Mouse (Mus musculus) forebrain, embryonic 11.5 days (tissue): ENCODE data around the gene Acad11. TPM values are rescaled to one million over a fixed set of nuclear protein-coding genes. Genes with fewer than 3 reads are reported as not detected.

Experiments used
- ATAC-seq: fragments of 200-750 bp; cut with Nextera tagmentation; replicated peaks from 2 replicates; pipeline ENCODE4 v1.8.0; 2017; ENCODE audit warnings: moderate TSS enrichment; ENCODE audit not compliant: low FRiP score
- DNase-seq: peaks from one replicate; pipeline ENCODE4 v3.0.0-alpha.2; 2017; ENCODE audit warnings: low spot score
- H3K27ac ChIP-seq: fragments of 300-500 bp; sonication (generic); 2 replicates; pipeline ENCODE4 v1.5.1; 2014; ENCODE audit warnings: low read depth, low read length
- H3K27me3 ChIP-seq: fragments of 300-500 bp; sonication (generic); 2 replicates; pipeline ENCODE4 v1.6.1; 2014; ENCODE audit warnings: mild to moderate bottlenecking, low read length, mixed read lengths; ENCODE audit not compliant: control insufficient read depth, insufficient read depth
- H3K36me3 ChIP-seq: fragments of 300-500 bp; sonication (generic); 2 replicates; pipeline ENCODE4 v1.6.1; 2014; ENCODE audit warnings: mild to moderate bottlenecking, low read length, moderate library complexity, mixed read lengths; ENCODE audit not compliant: control insufficient read depth, insufficient read depth
- H3K4me1 ChIP-seq: fragments of 300-500 bp; sonication (generic); replicated peaks from 2 replicates; pipeline ENCODE4 v1.6.1; 2014; ENCODE audit warnings: low read length, mixed read lengths; ENCODE audit not compliant: control insufficient read depth, insufficient read depth
- H3K4me2 ChIP-seq: fragments of 300-500 bp; sonication (generic); 2 replicates; pipeline ENCODE4 v1.6.1; 2014; ENCODE audit warnings: low read depth, mild to moderate bottlenecking, low read length, moderate library complexity, mixed read lengths; ENCODE audit not compliant: severe bottlenecking
- H3K4me3 ChIP-seq: fragments of 300-500 bp; sonication (generic); 2 replicates; pipeline ENCODE4 v1.5.1; 2014; ENCODE audit warnings: low read depth, low read length
- H3K9ac ChIP-seq: fragments of 300-500 bp; sonication (generic); 2 replicates; pipeline ENCODE4 v1.6.1; 2014; ENCODE audit warnings: low read length
- H3K9me3 ChIP-seq: fragments of 300-500 bp; sonication (generic); 2 replicates; pipeline ENCODE4 v1.6.1; 2016; ENCODE audit warnings: low read length, mixed read lengths; ENCODE audit not compliant: control insufficient read depth
- WGBS: fragments of 180-500 bp; shearing (Covaris S2); extraction: QIAGEN DNeasy Blood & Tissue Kit; methylation state at CpG from one replicate; pipeline ENCODE4 v1.1.7; 2014; 5-methylcytosine and 5-hydroxymethylcytosine counted together
- polyA plus RNA-seq: library from polyadenylated mRNA; unstranded; fragments of >200 nt; fragmentation: Nextera tagmentation; extraction: Ambion mirVana; gene quantifications from 2 replicates; pipeline ENCODE4 v1.2.1, GENCODE M21; 2014

Gene Acad11
- polyA plus RNA-seq, 1 experiment from 2014 or later: 7.5 TPM

DNA sequence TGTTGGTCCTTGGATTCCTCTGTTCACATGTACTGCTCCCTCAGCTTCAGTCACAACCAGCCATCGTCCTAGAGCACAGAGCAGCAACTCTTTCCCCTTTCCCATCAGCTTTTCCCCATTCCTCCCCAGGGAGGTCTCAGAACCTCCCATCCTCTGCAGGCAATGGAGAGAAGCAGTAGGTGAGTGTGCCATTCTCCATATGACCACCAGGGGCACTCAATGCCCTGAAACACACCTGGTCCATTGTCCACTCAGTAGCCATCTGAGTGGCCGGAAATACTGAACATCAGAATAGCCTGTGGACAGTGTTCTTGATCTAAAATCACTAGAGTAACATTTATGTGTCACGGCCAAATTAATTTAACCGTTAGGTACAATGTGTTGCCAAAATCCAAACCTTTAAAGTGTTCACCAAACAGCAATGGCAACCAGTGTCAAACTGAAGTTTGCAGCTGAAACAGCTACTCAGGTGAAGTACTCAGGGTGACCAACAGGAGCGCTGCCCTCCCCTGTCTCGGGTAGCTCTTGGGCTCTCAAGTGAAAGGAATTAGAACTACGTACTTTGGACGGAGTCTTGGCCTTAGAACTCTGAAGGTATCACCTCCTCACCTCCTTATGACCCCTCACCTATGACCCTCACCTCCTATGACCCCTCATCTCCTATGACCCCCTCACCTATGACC, 81.3 kb downstream of the Acad11 start:
- DNase-seq (no peak), ATAC-seq (no peak)
- Histone ChIP-seq H3K4me3 (no peak overlapping the region), H3K4me1 (no peaks in the 10 kb centered on the region), H3K27ac (no peak overlapping the region), H3K4me2 (no peak overlapping the region), H3K36me3 (no peaks in the 10 kb centered on the region), H3K27me3 (no peaks in the 10 kb centered on the region), H3K9me3 (no peaks in the 10 kb centered on the region), H3K9ac (no peak overlapping the region)
- WGBS: 82% methylated on average over 8 of the region's 8 CpGs

- 83% methylated on average over 7 of the region's 7 CpGs for WGBS
These were observed 83.5 kb downstream of the Acad11 start for GRCm38 (mm10) chr9:104146683-104147082.

GRCm38 (mm10) chr9:104148969-104149368, 85.8 kb downstream of the Acad11 start:
- Histone ChIP-seq H3K9me3 (no peaks in the 10 kb centered on the region), H3K4me1 (no peaks in the 10 kb centered on the region), H3K27me3 (no peaks in the 10 kb centered on the region), H3K36me3 (peaks cover 9% of the 10 kb centered on the region; the same call in 1 of the 2 replicates), H3K4me3 (no peak overlapping the region), H3K9ac (no peak overlapping the region), H3K4me2 (no peak overlapping the region), H3K27ac (no peak overlapping the region)
- WGBS: 87% methylated on average over 7 of the region's 7 CpGs
- ATAC-seq (no peak), DNase-seq (no peak)

More at GRCm38 (mm10) chr9:104146683-104147082, 83.5 kb downstream of the Acad11 start:
- H3K27me3 ChIP-seq: no peaks in the 10 kb centered on the region
- H3K9me3 ChIP-seq: no peaks in the 10 kb centered on the region
- DNase-seq (no peak), ATAC-seq (no peak)
- no peak overlapping the region for H3K27ac ChIP-seq
- no peak overlapping the region for H3K4me3 ChIP-seq
- no peaks in the 10 kb centered on the region for H3K4me1 ChIP-seq
- H3K9ac ChIP-seq: no peak overlapping the region
- H3K4me2 ChIP-seq: no peak overlapping the region
- no peaks in the 10 kb centered on the region; the same call in 1 of the 2 replicates for H3K36me3 ChIP-seq

GRCm38 (mm10) chr9:104152121-104152520, 88.9 kb downstream of the Acad11 start:
- Histone ChIP-seq H3K27me3 (no peaks in the 10 kb centered on the region), H3K9me3 (no peaks in the 10 kb centered on the region), H3K36me3 (peaks cover 20% of the 10 kb centered on the region; the same call in 1 of the 2 replicates), H3K27ac (no peak overlapping the region), H3K4me1 (no peaks in the 10 kb centered on the region), H3K4me2 (no peak overlapping the region), H3K4me3 (no peak overlapping the region), H3K9ac (no peak overlapping the region)
- WGBS: 95% methylated on average over 7 of the region's 7 CpGs
- DNase-seq: no peak
- ATAC-seq: no peak

DNA sequence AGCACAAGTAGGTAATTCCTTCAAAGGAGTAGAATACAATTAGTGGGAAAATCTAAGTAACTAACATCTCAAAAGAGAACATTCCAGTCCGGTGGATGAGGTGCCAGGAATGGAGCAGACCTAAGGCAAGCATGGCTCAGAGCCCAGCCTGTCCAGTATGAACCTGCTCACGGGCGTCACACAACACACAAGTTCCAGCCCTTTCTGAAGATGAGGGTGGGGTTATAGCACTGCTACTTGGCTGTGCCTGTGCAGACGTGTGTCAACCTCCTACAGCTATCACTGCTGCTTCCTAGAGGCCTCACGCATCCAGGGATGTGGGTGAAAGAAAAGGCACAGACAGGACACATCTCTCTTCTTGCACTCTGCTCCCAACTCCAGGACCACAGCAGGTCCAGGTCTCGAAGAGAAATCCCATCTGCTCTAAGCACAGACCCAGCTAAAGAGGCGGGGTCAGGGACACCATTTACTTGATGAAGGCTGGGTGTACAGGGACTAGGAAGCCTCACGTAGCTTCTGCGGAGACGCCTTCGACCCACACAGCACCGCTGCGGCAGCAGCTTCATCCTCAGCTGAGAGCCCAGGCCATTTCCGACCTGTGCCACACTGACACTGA, 92.0 kb downstream of the Acad11 start:
- ATAC-seq: no peak
- Histone ChIP-seq H3K27me3 (no peaks in the 10 kb centered on the region), H3K9me3 (no peaks in the 10 kb centered on the region), H3K4me2 (no peak overlapping the region), H3K36me3 (peaks cover 22% of the 10 kb centered on the region; the same call in 1 of the 2 replicates), H3K27ac (no peak overlapping the region), H3K9ac (no peak overlapping the region), H3K4me3 (no peak overlapping the region), H3K4me1 (no peaks in the 10 kb centered on the region)
- WGBS: 96% methylated on average over 14 of the region's 14 CpGs
- DNase-seq: no peak

GRCm38 (mm10) chr9:104156506-104156905, 93.3 kb downstream of the Acad11 start:
- H3K9ac ChIP-seq: no peak overlapping the region
- no peak overlapping the region for H3K27ac ChIP-seq
- WGBS: 96% methylated on average over 8 of the region's 8 CpGs
- peaks cover 25% of the 10 kb centered on the region; the same call in 1 of the 2 replicates for H3K36me3 ChIP-seq
- no peak overlapping the region for H3K4me3 ChIP-seq
- no peak for DNase-seq
- no peaks in the 10 kb centered on the region for H3K4me1 ChIP-seq
- H3K27me3 ChIP-seq: no peaks in the 10 kb centered on the region
- ATAC-seq: no peak
- H3K4me2 ChIP-seq: no peak overlapping the region
- no peaks in the 10 kb centered on the region for H3K9me3 ChIP-seq

DNA sequence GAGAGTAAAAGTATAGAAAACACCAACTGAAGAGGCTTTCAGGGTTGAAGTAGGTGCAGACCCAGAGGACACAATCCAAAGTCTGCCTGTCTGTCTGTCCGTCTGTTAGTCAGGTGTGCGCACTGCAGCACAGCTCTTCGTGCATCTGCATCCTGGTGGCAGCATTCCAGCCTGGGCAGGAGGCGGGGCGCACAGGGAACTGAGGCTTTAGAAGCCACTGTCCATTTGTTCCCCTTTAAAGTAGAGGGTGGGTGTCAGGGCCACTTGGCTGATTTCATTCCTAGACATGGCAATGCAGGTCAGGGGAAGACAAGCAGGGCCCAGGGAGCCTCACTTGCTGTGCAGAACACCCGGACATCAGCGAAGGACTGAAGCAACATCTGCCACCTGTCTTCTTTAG, 94.1 kb downstream of the Acad11 start:
- H3K27ac ChIP-seq: no peak overlapping the region
- 95% methylated on average over 7 of the region's 7 CpGs for WGBS
- H3K9me3 ChIP-seq: no peaks in the 10 kb centered on the region
- H3K36me3 ChIP-seq: peaks cover 25% of the 10 kb centered on the region; the same call in 1 of the 2 replicates
- DNase-seq (no peak), ATAC-seq (no peak)
- H3K27me3 ChIP-seq: no peaks in the 10 kb centered on the region
- H3K4me1 ChIP-seq: no peaks in the 10 kb centered on the region
- no peak overlapping the region for H3K4me2 ChIP-seq
- no peak overlapping the region for H3K4me3 ChIP-seq
- H3K9ac ChIP-seq: no peak overlapping the region

DNA sequence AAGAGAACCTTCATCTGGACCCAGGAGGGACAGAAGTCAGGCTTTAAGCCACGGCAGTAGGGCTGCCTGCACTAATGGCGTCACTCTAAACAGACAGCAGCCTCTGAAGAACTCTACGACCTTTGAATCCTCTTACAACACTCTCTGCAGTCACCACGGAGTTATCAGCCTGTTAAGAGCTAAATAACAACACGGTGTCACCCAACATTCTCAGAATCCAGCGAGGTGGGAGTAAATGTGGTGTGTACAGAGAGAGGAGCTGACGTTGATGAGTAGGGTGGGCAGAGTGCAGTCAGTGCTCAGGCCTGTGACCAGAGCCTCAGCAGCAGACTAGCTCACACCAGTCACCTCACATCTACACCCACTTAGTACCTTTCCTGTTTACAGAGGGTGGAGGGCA, 97.9 kb downstream of the Acad11 start:
- no peak for ATAC-seq
- Histone ChIP-seq H3K36me3 (peaks cover 11% of the 10 kb centered on the region; the same call in 1 of the 2 replicates), H3K4me3 (no peak overlapping the region), H3K27me3 (no peaks in the 10 kb centered on the region), H3K4me1 (no peaks in the 10 kb centered on the region), H3K9ac (no peak overlapping the region), H3K27ac (no peak overlapping the region), H3K9me3 (no peaks in the 10 kb centered on the region), H3K4me2 (no peak overlapping the region)
- no peak for DNase-seq
- 88% methylated on average over 7 of the region's 7 CpGs for WGBS

DNA sequence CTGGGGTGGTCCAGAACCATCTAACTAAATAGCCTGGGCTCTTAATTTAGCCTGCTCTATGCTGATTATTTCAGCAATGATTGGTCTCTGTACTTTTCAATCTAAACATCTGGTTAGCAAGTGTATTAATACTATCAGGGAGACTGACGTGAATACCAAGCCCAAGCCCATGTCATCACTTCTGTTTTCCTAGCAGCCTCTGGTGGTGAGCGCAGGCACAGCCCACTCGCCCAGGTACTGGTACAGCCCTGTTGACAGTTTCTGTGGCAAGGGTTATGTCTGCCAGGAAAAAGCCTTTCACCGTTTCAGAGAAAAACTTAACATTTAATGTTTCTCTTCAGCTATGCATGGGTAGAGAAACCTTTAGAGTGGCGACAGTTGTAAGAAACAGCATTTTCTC, 101.0 kb downstream of the Acad11 start:
- no peak for ATAC-seq
- H3K4me2 ChIP-seq: no peak overlapping the region
- H3K36me3 ChIP-seq: peaks cover 11% of the 10 kb centered on the region; the same call in 1 of the 2 replicates
- no peaks in the 10 kb centered on the region for H3K4me1 ChIP-seq
- no peak for DNase-seq
- H3K27me3 ChIP-seq: no peaks in the 10 kb centered on the region
- WGBS: 88% methylated on average over 5 of the region's 5 CpGs
- no peak overlapping the region for H3K9ac ChIP-seq
- H3K27ac ChIP-seq: no peak overlapping the region
- H3K4me3 ChIP-seq: no peak overlapping the region
- no peaks in the 10 kb centered on the region for H3K9me3 ChIP-seq
